Mouse (Mus musculus) gastrocnemius, postnatal 14 days (tissue): ENCODE data around the gene C1qtnf1. TPM values are rescaled to one million over a fixed set of nuclear protein-coding genes. Genes with fewer than 3 reads are reported as not detected.

ENCODE experiments used
- DNase-seq: peaks from one replicate; pipeline ENCODE4 v3.0.0; 2021; ENCODE audit warnings: mixed read lengths
- intact Hi-C: fragments of 180-260 bp; cut with DNase I; formaldehyde crosslinking; loops from one replicate; pipeline ENCODE4 v1.15.1; 2025; ENCODE audit warnings: low total_unique reads
- total RNA-seq, 2 experiments: library from RNA; stranded (reverse); gene quantifications; 2 replicates each; pipeline ENCODE4 v1.2.3; 2021

The C1qtnf1 gene
- total RNA-seq, 2 experiments from 2014 or later, result 26.4 to 30.2 TPM

DNA sequence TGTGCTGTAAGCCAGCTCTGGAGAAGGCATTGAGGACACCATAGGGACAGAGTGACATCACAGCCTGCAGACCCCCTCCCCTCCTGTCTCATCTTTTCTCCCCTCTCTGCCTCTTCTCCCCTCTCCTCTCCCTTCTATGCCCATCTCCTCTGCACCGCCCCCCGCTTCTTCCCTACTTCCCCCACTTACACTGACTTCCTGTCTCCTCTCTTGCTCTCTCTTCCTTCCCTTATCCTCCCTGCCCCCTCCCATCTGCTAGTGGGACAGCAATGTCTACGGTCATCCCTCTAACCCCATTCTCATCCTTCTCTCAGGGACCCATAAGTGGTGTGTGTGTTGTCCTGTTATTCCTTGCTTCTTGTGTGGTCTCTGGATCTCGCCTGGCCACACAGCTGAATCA, 31.5 kb downstream of the C1qtnf1 start:
- DNase-seq, result no peak
- intact Hi-C loops, result no loop called here

DNA sequence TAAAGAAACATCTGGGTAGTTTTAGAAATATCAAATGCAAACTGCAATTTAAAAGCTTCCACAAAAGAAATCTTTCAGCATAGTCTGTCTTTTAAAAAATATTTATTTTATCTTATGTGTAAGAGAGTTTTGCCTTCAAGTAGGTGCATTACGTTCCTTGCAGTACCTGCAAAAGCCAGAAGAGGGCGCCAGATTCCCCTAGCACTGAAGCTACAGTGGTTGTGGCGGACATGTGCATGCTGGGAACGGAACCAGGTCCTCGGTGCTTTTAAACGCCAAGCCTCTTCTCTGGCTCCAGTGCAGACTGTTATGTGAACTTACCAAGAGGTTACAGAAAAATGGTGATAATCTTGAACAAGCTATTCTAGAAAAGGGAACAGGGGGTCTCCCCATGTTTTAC, 32.3 kb downstream of the C1qtnf1 start:
- no peak for DNase-seq

DNA sequence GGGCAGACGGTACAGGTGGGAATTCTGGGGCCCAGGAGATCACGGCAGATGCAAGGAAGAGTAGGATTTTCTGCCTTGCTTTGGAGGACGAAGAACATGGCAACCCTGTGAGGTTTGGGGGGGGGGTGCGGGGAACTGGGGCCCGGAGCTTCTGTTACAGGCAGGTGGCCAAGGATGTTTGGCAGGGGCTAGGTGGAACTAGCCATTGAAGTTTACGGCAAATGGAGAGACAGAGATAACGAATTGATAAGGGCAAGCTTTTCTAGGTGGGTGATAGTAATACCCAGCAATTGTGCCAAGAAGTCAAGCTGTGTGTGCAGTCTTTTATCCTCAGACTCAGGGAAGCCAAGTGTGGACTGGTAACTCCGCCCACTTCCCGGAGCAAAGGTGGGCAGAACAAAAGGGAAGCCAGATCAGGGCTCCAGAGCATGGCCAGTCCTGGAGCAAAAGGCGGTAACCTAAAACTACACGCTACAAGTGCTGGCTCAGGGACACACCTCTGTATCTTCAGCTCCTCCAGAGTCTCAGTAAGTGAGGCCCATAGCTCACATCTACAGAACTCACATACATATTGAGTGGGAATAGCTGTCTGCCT, 39.5 kb downstream of the C1qtnf1 start:
- no peak for DNase-seq
- intact Hi-C loops, result no loop called here

More for the DNA sequence above, 32.3 kb downstream of the C1qtnf1 start:
- intact Hi-C loops, result no loop called here

DNA sequence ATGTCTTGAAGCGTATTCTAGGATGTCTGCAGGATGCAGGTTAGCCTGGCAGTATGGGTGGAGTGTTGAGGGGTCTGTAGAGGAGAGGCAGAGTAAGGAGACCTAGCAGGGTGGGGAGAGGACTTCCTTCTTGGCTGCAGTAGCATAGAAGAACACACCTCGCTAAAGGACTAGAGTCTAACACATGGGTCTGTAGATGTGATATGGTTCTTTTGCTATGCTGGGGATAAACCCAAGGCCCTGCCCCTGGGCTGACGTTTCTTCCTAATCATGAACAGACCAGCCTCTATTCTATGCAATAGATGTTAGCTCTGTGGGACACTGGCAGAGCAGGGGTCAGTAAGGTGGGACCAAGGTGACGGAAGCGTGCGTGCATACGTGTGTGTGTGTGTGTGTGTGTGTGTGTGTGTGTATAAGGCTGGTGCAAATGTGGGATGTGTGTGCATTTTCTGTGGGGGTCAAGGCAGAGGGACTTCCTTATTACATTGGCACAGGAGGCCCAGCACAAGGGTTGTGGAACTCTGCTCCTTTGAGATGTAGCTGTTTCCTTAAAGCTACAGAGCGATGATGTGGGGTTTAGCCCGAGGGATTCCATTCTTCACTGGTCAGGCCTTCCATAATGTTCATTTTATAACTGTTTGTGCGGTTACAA, 41.6 kb downstream of the C1qtnf1 start:
- DNase-seq, result no peak
- intact Hi-C loops, result no loop called here

DNA sequence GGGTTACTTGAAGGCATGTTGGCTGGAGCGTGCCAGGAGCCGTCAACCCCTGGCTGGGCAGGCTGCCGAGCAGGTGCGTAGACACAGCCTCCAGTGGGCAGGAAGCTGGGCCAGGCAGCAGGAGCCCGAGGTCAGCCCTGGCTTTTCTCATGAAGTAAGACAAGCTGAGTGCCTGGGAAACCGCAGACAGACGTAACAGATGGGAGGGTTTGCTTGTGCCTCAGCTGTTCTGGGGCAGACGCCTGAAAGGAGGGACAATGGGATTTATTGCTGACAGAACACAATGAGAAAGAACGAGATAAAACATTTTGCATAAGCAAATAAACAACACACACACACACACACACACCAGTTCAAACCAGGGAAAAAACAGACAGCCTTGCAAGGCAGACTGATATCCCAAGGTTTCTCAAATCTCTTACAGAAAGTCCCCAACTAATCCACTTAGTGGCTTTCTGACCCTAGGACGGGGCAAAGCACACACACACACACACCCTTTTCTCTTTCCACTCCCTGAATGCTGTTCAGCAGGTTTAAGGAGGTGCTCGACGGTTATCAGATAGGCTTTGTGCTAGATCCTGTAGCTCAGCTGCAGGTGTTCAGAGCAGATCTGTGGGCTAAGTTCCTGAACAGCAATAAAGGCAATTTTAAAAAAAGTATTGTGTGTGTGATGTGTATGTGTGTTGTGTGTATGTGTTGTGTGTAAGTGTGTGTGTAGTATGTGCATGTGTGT, 42.4 kb downstream of the C1qtnf1 start:
- intact Hi-C loops, result no loop called here
- no peak for DNase-seq

DNA sequence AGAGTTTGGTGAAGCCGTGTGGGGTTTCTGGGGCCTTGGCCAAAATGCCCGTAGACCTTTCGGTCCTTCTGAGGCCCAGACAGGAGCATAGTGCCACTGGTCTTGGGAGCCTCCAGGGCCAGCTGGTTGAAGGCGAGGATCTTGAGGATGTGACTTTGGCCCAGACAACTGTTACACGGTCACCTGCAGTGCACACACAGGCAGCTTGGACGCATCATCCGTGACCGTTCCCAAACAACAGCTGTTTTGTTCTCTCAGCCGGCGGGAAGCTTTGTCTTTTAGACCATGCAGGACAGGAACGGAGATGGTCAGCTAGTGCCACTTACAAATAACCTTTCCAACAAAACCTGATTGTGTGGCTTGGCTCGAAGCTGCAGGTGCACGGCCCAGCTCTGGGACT, 43.7 kb downstream of the C1qtnf1 start:
- intact Hi-C loops, result no loop called here
- no peak for DNase-seq

DNA sequence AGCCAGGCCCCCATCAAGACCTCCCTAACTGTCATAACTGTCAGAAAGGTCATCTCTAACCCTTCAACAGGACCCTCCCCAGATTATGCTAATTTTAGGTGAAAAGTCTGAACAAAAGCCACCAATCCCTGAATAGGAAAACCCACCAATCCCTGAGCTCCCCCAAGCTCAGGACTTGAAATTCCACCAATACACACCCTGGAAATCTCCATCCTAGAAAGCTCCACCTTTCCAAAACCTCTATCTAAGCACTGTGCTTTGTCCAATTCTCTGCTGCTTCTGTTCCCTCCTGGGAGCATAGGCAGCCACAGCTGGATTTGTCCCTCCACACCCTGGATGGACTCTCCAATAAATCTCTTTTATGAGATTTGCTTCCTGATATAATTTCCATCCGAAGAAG, 45.2 kb downstream of the C1qtnf1 start:
- no peak for DNase-seq
- intact Hi-C loops, result no loop called here

DNA sequence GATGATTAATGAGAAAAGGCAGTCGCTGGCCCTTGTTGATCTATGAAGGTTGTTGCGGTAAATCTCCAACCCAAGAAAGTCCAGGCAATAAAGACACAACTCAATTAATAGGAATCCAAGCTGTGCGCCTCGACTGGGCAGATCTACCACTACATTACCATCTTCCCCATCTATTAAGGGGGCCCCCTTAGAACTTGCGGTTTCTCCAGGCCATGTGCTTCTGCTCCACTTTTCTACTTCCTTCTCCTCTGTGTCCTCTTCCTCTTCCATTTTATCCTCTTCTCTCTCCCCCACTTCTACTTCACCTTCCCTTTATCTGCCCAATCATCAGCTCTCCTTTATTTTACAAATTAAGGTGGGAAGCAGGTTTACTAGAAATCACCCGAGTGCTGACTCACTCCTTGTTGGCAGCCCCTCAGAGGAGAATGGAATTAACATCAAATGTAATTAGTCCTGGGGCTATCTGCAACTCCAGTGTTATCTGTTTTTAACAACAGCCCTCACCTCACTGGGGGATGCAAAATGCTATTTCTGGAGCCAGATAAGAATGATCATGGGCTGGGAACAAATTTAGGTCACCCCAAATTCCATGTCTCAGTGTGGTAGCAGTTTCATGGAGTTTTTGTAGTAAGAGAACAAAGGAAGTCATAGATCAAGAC, 46.0 kb downstream of the C1qtnf1 start:
- no peak for DNase-seq
- intact Hi-C loops, result no loop called here

DNA sequence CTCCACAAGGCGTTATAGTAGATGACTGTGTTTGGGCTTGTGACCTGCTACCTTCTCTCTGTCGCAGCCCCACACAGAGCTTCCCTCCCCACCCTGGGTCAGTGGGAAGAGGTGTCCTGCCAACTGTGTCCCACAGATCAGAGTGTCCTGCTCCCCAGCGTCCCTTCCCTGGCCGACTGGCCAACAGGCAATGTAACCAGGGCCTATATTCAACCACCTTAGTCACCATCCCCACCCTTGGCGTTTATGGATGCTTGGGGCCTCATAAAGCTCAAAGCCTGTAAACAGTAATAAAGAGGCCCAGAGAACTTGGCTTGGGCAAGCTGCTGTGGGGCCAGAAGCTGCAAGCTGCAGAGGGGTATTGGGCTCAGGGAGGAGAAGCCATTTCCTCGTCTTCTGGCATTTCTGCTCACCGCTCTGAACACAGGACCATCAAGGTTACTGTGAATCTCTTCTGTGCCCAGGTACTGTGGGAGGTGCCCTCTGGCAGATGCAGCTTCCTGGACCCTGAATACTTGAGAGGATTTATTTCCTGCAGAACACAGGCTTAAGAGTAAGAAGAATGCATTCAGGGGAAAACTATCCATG, 47.6 kb downstream of the C1qtnf1 start:
- intact Hi-C loops, result no loop called here
- DNase-seq, result no peak

DNA sequence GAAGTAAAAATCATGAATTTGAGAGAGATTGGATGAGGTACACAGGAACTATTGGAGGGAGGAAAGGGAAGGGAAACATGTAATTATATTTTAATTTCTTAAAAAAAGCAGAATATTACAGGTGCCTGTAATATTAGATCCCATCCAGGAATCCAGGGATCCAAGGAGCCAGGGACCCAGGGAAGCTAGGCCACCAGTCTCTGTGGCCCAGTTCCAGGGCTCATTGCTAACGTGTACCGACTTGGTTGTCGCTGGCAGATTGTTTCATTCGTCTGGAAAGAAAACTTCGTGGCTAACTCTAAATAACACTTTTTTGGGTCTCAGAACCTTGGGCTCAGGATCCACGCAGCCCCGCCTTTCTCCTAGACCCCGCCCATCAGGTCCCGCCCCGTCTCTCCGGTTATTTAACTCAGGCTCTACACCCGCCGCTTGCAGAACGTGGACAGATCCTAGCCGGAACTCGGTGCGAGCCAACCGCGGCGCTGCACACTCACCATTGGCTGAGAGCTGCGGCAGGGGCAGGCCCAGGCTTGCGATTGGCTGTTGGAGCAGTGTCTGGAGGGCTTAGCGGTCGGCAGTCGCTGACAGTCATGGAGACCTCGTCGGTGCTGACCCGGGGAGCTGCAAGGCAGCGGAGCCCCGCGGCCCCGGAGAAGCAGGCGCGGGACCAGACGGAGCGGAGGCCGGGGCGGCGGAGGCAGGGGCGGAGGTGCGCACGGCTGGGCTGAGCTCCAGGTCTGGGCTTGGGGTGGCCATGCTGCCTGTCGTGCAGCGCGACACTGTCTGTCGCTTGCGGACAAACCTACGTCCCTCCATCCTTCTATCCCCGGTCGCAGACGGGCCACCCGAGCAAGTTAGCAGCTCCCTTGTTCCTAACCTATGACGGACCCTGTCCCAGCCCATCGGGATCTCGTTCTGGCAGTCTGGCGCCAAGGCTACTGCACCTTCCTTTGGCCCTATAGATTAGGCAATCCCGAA, 48.7 kb downstream of the C1qtnf1 start, which contains the start of gene Engase:
TSS of gene Engase (plus strand) at position 434 of the 978 bp plus-strand sequence.
- DNase-seq, result peak; percentile 98
- intact Hi-C loops, result no loop called here

DNA sequence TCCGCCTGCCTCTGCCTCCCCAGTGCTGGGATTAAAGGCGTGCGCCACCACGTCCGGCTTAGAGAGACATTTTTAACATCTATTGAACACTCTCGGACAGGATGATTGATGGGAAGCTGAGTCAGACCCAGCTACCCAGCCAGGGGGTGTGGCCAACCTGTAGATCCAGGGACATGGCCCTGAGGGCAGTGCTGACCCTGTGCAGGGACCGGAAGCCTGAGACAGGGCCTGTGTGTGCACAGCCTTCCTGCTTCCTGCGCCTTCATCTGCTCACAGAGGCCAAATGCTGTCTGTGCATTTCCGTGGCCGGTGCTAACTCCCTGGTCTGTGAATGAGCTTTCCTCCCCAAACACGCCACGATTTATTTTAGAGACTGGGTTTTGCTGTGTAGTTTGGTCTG, 51.8 kb downstream of the C1qtnf1 start:
- intact Hi-C loops, result no loop called here
- DNase-seq, result no peak

DNA sequence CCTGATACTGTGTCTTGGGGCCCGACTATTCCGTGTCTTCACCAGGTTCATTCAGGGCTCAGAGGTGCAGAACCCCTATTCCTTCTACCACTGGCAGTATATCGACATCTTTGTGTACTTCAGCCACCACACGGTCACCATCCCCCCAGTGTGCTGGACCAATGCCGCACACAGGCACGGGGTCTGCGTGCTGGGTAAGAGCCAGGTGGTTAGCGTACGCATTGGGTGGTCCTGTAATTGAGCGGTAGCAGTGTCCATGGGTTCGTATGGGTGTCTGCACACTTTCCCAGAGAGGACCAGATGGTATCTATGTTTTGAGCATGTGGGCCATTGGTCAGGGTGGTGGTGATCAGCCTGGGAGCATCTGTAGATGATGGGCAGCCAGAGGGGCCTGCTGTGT, 53.2 kb downstream of the C1qtnf1 start:
- intact Hi-C loops, result no loop called here
- DNase-seq, result no peak

DNA sequence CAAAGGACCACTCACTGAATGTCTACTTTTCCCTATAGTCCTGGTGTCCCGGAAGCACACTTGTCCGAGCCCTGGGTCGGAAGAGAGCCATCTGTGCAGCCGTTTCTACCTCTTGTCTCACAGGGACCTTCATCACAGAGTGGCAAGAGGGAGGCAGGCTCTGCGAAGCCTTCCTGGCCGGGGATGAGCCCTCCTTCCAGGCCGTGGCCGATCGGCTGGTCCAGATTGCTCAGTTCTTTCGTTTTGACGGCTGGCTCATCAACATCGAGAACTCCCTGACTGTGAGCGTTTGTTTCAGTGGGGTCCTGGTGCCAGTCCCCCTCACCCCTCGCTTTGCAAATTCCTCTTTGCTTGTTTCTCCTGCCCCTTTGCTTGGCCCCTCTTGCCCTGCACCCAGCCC, 53.7 kb downstream of the C1qtnf1 start:
- intact Hi-C loops, result no loop called here

DNA sequence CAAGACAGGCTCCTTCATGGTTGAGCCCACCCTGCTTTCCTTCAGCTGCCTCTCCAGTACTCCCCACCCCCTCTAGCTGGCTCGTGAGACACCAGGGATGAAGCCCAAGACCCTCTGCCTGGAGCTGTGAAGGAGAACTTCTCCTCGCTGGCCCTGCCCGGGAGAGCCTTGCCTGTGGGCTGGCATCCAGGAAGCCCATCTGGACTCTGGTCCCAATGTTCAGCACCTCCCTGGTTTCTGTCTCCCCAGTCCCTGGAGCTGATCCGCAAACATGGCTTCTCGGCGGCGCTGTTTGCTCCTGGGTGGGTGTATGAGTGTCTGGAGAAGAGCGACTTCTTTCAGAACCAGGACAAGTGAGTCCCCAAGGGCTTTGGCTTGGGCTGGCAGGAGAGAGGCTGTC, 56.2 kb downstream of the C1qtnf1 start:
- intact Hi-C loops, result no loop called here
- no peak for DNase-seq

More for the DNA sequence above, 53.7 kb downstream of the C1qtnf1 start:
- DNase-seq, result no peak

DNA sequence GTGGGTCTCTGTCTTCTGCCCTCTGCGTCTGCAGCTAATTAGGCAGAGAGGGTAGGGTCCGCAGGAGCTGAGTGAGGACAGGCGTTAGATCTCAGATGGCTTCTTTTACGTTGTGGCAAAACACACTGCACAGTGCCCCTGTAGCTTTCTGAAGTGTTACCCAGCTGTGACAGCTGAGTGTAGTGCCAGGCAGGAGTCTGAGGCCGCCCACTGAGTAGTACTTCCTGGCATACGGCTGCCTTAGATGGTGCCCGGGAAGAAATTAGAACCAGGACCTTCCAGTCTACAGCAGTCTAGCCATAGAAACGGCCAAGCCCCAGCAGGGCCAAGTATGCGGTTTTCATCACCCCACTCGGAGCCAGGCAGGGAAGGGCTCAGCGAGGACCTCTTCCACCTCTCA, 57.3 kb downstream of the C1qtnf1 start:
- intact Hi-C loops, result no loop called here
- no peak for DNase-seq

DNA sequence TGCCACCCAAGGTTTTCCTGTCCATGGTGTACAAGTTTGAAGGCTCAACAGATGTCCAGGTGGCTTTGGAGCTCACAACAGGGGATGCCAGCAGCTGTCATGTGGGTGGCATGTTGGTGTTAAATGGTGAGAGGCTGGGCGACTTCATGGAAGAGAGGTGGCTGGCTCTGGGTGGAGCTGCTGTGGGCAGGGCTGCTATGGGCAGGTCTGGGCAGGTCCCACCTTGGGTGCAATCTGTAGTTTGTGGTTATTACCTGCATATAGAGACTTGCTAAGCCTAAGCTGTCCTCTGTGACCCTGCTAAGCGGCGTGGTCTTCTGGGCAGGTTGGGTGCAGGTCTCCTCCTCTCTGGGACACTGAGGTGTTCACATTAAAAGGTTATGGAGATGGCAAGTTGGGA, 57.8 kb downstream of the C1qtnf1 start:
- intact Hi-C loops, result no loop called here
- no peak for DNase-seq

DNA sequence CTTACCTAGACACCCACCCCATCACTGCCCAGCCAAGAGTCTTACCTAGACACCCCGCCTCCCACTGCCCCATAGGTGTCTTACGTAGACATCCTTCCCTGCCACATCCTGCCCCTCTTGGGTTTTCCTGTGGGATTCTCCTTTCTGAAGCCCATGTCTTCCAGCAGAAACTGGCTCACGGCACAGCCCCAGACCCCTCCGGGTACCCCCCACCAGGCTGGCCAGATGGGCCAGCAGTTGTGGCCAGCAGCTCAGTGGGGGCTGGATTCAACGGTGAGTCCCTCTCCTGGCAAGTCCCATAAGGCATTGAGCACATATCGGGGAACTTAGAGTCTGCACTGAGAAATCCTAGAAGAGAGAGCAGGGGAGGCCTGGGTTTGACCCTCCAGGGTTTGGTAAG, 58.3 kb downstream of the C1qtnf1 start:
- no peak for DNase-seq
- intact Hi-C loops, result no loop called here

DNA sequence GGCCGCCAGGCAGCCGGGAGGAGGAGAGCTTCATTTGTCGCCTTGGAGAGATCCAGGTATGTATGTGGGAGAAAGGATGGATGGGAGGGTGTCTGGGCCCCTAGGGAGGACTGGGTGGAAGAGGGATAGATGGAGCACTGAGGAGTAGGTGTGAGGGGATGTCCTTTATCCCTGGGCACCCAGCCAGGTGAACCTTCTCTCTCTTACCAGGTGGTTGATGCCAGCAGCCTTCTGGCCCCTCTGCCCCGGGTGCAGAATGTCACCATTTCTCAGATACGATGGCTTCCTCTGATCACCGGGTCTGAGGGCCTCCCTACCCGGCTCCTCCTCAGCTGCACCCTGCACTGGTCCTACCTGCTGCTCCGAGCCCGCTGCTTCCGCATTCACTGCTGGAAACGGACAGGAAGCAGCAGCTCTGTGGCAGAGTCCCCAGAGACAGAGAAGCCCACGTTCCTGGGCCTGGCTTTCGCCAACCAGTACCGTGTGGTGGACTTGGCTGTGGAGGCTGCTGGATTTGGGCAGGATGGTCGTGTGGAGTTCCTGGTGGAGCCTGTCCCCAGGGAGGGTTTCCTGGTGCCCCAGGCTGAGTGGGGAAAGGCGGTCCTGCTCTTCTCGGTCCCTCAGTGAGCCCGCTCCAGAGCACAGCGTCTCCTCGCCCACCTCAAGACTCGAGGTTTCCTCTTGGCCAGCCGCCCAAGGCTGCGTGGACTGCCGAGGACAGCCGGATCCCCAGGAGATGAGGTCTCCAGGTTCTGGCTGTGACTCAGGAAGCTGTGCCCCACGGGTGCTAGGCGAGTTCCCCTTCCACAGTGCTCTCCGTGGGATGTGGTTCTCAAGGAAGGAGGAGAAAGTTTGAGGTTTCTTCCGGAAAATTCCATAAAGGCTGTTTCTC, 59.1 kb downstream of the C1qtnf1 start:
- intact Hi-C loops, result no loop called here
- DNase-seq, result no peak
